Mouse (Mus musculus): Measurements from ENCODE around the gene Egr4. TPM values are rescaled to one million over a fixed set of nuclear protein-coding genes. Genes with fewer than 3 reads are reported as not detected.

The Egr4 gene
- polyA plus RNA-seq (2015; fragmentation: Nextera tagmentation; extraction: Ambion mirVana): not detected in 2 replicates

- H3K4me2 ChIP-seq (replicated peaks): peak within 1 kb of the TSS; percentile 81
- WGBS: 0% methylated on average over 37 of the region's 38 CpGs
- no peak within 1 kb of the TSS for H3K27ac ChIP-seq (replicated peaks)
- no peaks in the 10 kb centered on the region for H3K9me3 ChIP-seq
- H3K4me1 ChIP-seq: peaks cover 34% of the 10 kb centered on the region
- H3K4me3 ChIP-seq: peak within 1 kb of the TSS; percentile 46
- no peaks in the 10 kb centered on the region for H3K36me3 ChIP-seq
- ATAC-seq (replicated peaks): peak; percentile 81
- peak within 1 kb of the TSS; percentile 27 for H3K9ac ChIP-seq (replicated peaks)
- peaks cover 70% of the 10 kb centered on the region for H3K27me3 ChIP-seq
These were observed at the start of gene Egr4 for GRCm38 (mm10) chr6:85513531-85513910. Gene Egr4, minus strand, starts transcription at chr6:85513589.

DNA sequence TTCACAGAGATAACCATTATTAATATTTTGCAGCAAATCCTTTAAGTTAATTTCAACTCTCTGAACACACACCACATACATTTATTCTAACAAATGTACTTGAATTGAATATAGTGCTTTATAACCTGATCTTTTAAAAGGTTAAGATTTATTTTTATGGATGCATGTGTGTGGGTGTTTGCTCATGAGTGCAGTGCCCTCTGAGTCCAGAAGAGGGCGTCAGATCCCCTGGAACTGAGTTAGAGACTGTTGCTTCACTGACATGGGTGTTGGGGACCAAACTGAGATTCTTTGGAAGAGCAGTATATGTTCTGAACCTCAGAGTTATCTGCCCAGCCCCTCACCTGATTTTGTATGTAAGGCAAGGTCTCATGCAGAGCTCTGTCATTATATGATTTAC, 49.0 kb upstream of the Egr4 start:
- Histone ChIP-seq H3K9ac (replicated peaks) (no peak overlapping the region), H3K4me2 (replicated peaks) (no peak overlapping the region), H3K27ac (replicated peaks) (no peak overlapping the region), H3K4me1 (no peaks in the 10 kb centered on the region), H3K27me3 (no peaks in the 10 kb centered on the region), H3K9me3 (no peaks in the 10 kb centered on the region), H3K4me3 (no peak overlapping the region), H3K36me3 (no peaks in the 10 kb centered on the region)
- WGBS: 28% methylated on average over 1 of the region's 1 CpGs
- ATAC-seq (replicated peaks): no peak

DNA sequence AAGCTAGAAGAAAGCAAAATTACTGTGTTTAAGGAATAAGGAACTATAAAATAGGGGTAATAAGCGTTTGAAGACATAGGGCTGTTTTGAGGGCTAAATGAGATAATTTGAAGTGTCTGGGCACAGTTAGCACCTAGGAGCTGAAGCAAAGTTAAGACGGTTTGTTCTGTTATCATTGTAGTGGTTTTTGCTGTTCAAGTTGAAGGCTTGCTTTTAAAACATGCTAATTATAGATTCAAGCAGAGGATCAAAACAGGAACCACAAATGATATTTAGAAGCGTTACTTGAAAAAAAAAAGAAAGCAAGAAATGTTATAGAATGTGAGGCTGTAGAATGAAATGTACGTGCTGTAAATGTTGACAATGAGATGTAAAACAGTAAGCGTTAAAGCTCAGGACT, 34.3 kb upstream of the Egr4 start:
- Histone ChIP-seq H3K27ac (replicated peaks) (no peak overlapping the region), H3K9ac (replicated peaks) (no peak overlapping the region), H3K4me2 (replicated peaks) (no peak overlapping the region), H3K36me3 (no peaks in the 10 kb centered on the region), H3K9me3 (no peaks in the 10 kb centered on the region), H3K4me1 (peaks cover 7% of the 10 kb centered on the region), H3K4me3 (no peak overlapping the region), H3K27me3 (no peaks in the 10 kb centered on the region)
- ATAC-seq (replicated peaks): no peak
- 87% methylated on average over 5 of the region's 5 CpGs for WGBS

DNA sequence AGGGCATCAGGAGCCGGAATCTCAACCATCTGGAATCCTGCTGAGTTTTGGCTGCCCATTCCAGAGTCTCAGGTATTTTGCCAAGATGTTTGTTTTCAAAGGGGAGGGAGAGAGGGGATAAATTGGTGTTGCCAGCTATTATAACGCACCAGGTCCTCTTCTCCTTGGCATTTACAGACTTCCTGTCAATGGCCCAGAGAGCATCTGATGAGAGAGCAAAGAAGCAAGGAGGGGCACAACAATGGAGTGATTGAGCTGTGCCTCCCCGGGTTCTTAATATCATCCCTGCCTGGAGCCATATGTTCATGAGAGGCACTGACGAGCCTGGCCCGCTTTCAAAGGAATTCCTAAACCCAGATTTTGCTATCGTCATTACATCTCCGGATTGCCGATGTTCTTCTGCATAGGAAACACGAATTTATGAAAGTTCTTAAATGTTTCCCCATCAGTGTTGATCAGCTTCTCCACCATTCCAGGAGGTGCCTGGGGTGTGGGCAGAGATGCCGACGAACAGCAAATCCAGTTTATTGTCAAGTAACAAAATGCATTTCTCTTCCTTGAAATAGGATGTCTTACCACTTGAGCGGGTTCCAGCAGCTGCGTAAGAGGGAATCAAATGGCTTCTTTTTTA, 31.0 kb upstream of the Egr4 start:
- H3K4me2 ChIP-seq (replicated peaks): peak overlapping the region; percentile 17
- ATAC-seq (replicated peaks): no peak; the same call in 1 of the 2 replicates
- H3K4me3 ChIP-seq: no peak overlapping the region
- peaks cover 7% of the 10 kb centered on the region for H3K4me1 ChIP-seq
- no peaks in the 10 kb centered on the region for H3K27me3 ChIP-seq
- no peaks in the 10 kb centered on the region for H3K36me3 ChIP-seq
- H3K9me3 ChIP-seq: no peaks in the 10 kb centered on the region
- 41% methylated on average over 13 of the region's 13 CpGs for WGBS
- no peak overlapping the region for H3K27ac ChIP-seq (replicated peaks)
- no peak overlapping the region for H3K9ac ChIP-seq (replicated peaks)

DNA sequence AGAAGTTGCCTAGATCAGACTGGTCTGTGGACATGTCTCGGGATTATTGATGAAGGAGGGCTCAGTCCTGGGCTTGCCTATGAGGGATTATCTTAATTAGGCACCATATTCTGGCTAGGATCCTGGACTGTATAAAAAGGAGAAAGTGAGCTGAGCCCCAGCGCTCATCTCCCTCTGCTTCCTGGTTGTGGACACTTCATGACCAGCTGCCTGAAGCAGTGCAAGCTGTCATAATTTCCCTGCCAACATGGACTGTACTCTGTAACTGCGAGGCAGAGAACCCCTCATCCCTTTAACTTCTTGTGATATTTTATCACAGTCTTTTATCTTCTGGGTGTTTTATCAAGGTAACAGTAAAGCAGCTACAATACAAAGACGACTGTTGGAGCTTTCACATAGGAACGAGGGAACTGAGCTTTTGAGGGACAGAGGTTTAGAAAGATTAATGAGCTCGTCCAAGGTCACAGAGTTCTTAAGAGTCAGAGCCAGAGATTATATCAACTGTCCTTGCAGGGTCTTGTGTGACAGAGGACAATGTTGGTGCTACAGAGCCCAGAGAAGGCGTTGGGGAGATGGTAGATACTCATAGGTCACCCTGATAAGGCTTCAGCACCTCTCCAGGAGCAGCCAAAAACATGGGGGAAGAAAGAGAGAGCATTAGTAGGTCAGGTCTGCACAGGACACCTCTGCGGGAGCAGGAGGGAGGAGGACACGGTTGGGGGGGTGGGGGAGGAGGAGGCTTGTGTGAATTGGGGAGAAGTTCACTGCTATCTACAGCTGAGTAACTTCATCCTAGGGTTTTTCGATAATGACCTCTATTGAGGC, 30.2 kb upstream of the Egr4 start:
- Histone ChIP-seq H3K27me3 (no peaks in the 10 kb centered on the region), H3K4me2 (replicated peaks) (no peak overlapping the region), H3K4me3 (no peak overlapping the region), H3K9me3 (no peaks in the 10 kb centered on the region), H3K36me3 (no peaks in the 10 kb centered on the region), H3K9ac (replicated peaks) (no peak overlapping the region), H3K4me1 (peaks cover 7% of the 10 kb centered on the region), H3K27ac (replicated peaks) (no peak overlapping the region)
- ATAC-seq (replicated peaks): no peak
- 77% methylated on average over 10 of the region's 10 CpGs for WGBS

DNA sequence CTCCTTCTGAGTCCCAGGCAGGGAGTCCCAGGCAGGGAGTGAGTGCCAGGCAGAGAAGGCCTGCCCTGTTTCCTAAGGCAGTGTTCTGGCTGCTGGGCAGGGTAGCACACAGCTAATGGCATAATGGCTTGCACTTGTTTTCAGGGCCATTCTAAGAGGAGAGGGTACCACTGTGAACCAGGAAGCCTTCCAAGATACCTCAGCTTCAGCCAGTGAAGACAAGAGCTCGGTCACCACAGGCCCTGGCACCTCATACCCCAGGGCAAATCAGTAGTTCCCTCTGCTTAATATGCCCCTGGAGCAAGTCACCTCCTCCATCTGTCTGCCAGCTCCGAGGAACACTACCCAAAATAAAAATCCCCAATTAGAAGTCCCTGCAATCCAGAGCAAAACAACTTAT, 9.4 kb upstream of the Egr4 start:
- Histone ChIP-seq H3K4me1 (0 out of 2 replicates have a peak, but pooled peaks cover 4% of the 10 kb centered on the region), H3K4me3 (no peak overlapping the region), H3K27me3 (no peaks in the 10 kb centered on the region), H3K27ac (replicated peaks) (no peak overlapping the region), H3K9me3 (no peaks in the 10 kb centered on the region), H3K4me2 (replicated peaks) (no peak overlapping the region), H3K9ac (replicated peaks) (no peak overlapping the region), H3K36me3 (no peaks in the 10 kb centered on the region)
- 70% methylated on average over 2 of the region's 2 CpGs for WGBS
- ATAC-seq (replicated peaks): no peak

DNA sequence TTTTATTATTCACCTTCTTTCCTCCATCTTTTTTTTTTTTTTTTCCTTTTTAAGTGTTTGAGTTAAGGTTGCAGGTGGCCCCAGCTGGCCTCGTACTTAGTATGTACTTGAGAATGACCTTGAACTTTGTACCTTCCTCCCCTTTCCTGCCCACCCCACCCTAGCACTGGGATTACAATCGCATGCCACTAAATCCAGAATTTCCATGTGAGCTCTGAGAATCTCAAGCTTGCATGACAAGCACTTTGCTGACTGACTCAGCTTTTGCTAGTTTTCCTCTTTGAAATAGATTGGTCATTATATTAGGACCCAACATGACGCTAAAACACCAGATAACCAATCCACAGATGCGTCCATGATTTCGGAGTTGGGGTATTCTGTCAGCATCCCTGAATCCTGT, 8.6 kb upstream of the Egr4 start:
- Histone ChIP-seq H3K4me1 (0 out of 2 replicates have a peak, but pooled peaks cover 4% of the 10 kb centered on the region), H3K4me3 (no peak overlapping the region), H3K9ac (replicated peaks) (no peak overlapping the region), H3K27me3 (no peaks in the 10 kb centered on the region), H3K27ac (replicated peaks) (no peak overlapping the region), H3K4me2 (replicated peaks) (no peak overlapping the region), H3K9me3 (no peaks in the 10 kb centered on the region), H3K36me3 (no peaks in the 10 kb centered on the region)
- no peak for ATAC-seq (replicated peaks)
- 93% methylated on average over 5 of the region's 5 CpGs for WGBS

DNA sequence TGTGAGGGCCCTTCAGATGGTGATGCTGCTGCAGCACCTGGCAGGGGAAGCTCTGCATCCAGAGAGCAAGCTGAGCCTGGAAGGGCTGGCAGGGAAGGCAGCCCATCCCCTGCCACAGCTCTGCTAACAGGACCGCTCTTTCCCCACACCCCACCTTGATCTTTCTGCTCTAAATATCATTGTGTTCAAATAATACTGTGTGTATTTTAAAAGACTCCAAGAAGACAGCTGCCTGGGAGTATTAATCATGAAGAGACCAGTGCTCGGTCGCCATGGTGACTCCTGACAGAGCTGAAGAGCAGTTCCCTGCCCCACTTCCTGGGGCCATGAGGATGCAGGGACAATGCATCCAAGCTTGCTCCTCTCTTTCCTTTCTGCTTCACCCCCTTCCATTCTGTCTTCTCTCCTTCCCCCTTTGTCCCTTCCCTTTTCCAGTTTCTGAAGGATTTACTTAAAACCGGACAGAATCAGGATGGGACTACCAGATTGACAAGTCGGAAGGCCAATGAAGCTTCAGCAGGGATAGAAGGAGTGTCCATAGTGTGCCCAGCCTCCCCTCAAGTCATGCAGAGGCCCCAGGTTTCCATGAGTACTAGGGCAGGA, 4.8 kb upstream of the Egr4 start:
- H3K4me1 ChIP-seq: peaks cover 13% of the 10 kb centered on the region
- H3K9ac ChIP-seq (replicated peaks): 0 out of 2 replicates have a peak overlapping the region, but pooled peaks have one; percentile 13
- no peaks in the 10 kb centered on the region for H3K9me3 ChIP-seq
- no peak overlapping the region for H3K4me2 ChIP-seq (replicated peaks)
- peak overlapping the region; percentile 54 for H3K27ac ChIP-seq (replicated peaks)
- H3K4me3 ChIP-seq: no peak overlapping the region
- no peak for ATAC-seq (replicated peaks)
- peaks cover 30% of the 10 kb centered on the region for H3K27me3 ChIP-seq
- WGBS: 54% methylated on average over 5 of the region's 5 CpGs
- no peaks in the 10 kb centered on the region for H3K36me3 ChIP-seq

- H3K36me3 ChIP-seq: no peaks in the 10 kb centered on the region
- no peak overlapping the region for H3K4me3 ChIP-seq
- no peak overlapping the region for H3K4me2 ChIP-seq (replicated peaks)
- 79% methylated on average over 4 of the region's 4 CpGs for WGBS
- no peak overlapping the region for H3K9ac ChIP-seq (replicated peaks)
- peaks cover 52% of the 10 kb centered on the region for H3K27me3 ChIP-seq
- ATAC-seq (replicated peaks): no peak
- H3K4me1 ChIP-seq: peaks cover 35% of the 10 kb centered on the region
- H3K9me3 ChIP-seq: no peaks in the 10 kb centered on the region
- no peak overlapping the region for H3K27ac ChIP-seq (replicated peaks)
These were observed 2.6 kb upstream of the Egr4 start for GRCm38 (mm10) chr6:85515941-85516340.

DNA sequence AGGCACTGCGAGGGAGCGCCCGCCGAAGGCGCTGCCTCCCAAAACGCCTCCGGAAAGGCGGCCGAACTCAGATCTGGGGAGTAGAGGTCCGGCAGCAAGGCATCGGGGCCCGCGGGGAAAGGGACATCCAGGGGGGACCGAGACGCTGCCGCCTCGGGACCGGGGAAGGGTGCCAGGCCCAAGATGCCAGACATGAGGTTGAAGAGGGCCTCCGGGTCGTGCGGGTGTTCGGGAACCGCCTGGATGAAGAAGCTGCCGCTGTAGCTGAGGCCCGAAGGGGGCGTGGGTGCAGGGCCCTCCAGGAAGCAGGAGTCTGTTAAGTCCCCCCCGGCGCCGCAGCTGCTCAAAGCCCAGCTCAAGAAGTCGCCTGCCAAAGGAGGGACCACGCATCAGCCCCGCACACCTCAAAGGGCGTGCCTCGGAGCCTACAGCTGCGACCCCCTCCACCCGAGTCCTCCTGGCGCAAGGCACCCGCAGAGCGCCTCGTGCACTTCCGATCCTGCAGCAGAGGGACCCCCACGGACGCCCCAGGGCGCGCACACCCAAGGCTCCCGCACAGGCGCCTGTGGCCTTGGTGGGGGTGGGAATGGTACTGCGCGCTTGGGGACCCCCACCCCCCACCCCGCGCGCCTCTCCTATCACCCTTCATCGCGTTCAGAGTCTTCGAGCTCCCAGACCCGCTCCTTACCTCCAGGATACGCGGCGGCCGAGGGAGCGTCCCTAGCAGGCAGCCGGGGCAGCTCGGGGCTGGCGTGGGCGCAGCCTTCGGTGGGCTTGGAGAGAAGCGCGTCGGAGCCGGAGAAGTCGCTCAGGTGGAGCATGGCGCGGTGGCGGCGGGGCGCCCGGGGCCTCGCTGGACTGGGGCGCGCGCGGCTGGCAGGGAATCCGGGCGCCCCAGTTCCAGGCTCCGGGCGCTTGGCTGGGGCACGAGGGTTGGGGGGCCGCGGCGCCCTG, 535 bp downstream of the Egr4 start:
- Histone ChIP-seq H3K36me3 (no peaks in the 10 kb centered on the region), H3K9me3 (no peaks in the 10 kb centered on the region), H3K27me3 (peaks cover 72% of the 10 kb centered on the region), H3K27ac (replicated peaks) (no peak overlapping the region), H3K4me2 (replicated peaks) (peak overlapping the region; percentile 81), H3K4me1 (peaks cover 31% of the 10 kb centered on the region), H3K9ac (replicated peaks) (peak overlapping the region; percentile 27), H3K4me3 (peak overlapping the region; percentile 46)
- peak; percentile 36 for ATAC-seq (replicated peaks)
- under 1% methylated on average over 87 of the region's 90 CpGs for WGBS

GRCm38 (mm10) chr6:85512056-85512440, 1.3 kb downstream of the Egr4 start:
- Histone ChIP-seq H3K9ac (replicated peaks) (no peak overlapping the region), H3K4me3 (peak overlapping the region; percentile 46), H3K9me3 (no peaks in the 10 kb centered on the region), H3K4me1 (peaks cover 31% of the 10 kb centered on the region), H3K36me3 (no peaks in the 10 kb centered on the region), H3K27ac (replicated peaks) (no peak overlapping the region), H3K27me3 (peaks cover 72% of the 10 kb centered on the region), H3K4me2 (replicated peaks) (peak overlapping the region; percentile 81)
- ATAC-seq (replicated peaks): no peak
- under 1% methylated on average over 35 of the region's 36 CpGs for WGBS

All from forebrain, embryonic 15.5 days (tissue).